Mouse (Mus musculus) cerebellum, postnatal 36 days (tissue): Measurements from ENCODE around the gene Nubp1.

Experiments used
- DNase-seq, 2 experiments: peaks; one replicate each; pipeline ENCODE4 v3.0.0; 2021 to 2022; ENCODE audit warnings: mixed read lengths in 2 of 2

The Nubp1 gene

DNA sequence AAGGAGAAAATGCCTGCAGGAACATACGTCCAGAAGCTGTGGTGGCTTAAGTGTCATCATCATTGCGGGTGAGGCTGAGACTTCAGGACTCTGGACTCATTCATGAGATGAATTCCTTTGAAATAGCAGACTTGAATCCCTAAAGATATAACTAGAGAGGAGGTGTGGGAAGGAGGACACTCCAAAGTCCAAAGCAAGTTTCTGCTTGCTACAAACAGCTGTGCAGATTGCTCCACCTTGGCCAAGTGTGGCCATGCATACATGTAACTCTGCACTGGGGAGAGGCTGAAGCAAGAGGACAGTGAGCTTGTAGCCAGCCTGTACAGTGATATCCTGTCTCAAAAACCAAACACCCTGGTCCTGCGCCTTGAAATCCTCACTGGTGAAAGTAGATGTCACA lies 60.2 kb downstream of the Nubp1 start:
- DNase-seq = no peak
